Mouse (Mus musculus) adrenal gland, postnatal 36 days (tissue): ENCODE results near the gene Ifnlr1. TPM values are rescaled to one million over a fixed set of nuclear protein-coding genes. Genes with fewer than 3 reads are reported as not detected.

Experiments used
- DNase-seq, 2 experiments: peaks; one replicate each; pipeline ENCODE4 v3.0.0; 2021; ENCODE audit warnings: mixed read lengths in 1 of 2
- total RNA-seq, 2 experiments: library from RNA; stranded (reverse); gene quantifications; 2 replicates each; pipeline ENCODE4 v1.2.3; 2021

Ifnlr1 gene
- total RNA-seq, 2 experiments from 2014 or later = 0.07 to 0.10 TPM

DNA sequence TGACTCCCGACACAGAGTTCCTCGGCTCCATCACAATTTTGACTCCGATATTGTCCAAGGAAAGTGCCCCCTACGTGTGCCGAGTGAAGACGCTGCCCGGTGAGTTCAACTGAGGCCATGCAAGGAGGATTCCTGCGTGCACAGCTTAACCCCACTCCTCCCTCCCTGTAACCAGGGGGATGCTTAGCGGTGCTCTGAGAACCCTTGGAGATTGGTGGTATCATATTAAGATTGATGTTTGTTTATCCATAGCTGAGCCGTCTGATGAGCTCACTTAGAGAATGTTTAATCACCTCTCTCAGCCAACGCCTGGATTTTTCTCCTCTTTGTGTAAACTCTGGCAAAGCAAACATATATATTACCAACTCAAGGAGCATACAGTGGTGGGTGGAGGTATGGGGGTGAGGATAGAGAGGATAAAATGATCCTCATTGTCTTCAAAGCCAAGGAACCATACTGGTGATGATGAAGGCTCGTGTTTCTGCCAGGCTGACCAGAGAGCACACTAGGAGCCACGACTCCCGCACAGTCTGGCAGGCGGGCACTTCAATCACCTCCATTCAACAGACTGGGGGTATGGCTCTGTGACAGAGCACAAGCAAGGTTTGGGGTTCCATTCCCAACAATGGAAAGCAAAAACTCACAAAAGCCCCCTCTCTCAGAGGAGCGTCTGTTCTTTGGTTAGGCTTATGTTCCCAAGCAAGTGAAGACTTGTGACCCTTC lies 58.8 kb downstream of the Ifnlr1 start:
- DNase-seq = no peak

DNA sequence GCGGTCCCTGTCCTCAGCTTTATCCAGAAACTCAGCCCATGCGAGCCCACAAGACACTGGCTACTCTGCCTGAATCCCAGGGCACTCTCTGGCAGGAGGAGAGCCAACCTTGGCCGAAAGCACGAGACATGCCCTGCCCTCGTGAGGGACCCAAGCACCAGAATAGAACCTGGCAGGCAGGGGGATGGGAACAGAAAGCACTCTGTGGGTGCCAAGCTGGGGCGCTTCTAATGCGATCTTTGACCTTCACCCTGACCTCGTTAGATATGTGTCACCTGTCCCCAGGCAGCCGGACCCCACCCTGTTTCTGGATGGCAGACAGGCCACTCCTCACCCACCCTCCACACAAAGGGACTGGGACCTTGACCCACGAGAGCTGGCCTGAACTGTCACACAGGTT lies 59.5 kb downstream of the Ifnlr1 start:
- peak in 1 of 2 experiments; percentile 34 for DNase-seq

DNA sequence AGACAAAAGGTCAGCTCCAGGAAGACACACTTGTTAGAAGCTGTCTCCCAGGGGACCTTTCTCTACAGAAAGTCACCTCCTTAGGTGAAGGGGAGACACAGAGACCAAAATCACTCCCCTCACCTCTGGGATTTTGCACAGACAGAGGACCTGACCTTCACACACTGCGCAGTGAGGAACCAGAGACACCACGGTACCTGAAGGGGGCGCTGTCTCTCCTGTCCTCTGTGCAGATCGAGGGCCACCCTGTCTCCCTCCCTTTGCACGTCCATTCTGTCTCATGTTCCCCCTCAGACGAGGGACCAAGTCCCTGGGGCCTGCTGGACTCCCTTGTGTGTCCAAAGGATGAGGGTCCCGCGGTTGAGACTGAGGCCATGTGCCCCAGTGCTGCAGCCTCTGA lies 64.8 kb downstream of the Ifnlr1 start:
- no peak for DNase-seq

DNA sequence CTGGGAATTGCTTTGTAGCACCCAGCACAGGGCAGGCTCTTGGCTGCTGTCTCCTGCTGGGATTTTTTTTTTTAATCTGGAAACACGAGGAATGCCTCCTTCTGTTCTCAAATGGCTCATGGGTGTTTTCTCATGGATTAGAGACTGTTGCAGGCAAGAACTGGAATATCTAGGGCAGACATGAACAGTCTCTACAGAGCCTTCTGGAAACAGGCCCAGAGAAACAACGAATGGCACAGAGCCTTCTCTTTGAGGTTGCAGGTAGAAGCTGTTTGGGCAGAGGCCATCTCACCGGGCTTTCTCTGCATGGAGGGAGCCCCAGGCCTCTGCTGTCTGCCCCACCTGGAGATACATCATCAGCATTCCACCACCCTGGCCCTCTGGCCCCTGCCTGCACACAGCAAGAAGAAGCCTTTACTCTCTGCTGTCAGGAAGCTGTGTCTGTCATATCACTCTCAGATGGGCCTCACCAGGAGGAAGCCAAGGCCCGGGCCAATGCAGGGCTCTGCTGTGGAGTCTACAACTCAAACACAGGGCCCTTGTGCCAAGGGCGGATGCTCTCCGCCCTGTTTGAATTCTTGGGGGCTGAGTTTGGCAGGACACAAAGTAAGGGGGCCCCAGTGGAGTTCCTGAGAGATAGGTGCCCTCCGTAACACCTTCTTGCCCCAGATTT lies 66.2 kb downstream of the Ifnlr1 start:
- DNase-seq = no peak

DNA sequence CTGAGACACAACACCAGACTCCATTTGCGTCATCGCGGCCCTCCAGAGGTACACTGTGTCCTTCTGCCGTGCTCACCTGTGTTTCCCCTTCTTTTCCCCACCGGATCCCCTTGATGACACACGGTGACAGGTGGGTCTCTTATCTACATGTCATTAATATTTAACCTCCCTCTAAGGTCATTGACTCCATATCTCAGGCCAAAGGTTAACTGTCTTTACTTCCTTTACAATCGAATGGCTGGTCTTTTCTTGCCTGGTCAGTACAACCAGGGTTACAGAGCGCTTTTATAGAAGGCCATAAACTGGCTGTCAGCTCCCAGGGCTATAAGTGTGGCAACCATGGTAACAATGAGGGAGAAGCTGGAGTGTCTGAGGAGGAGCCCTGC lies 66.7 kb downstream of the Ifnlr1 start:
- no peak for DNase-seq

Other genes with a start within 250 kb of the Ifnlr1 start
- gene Stpg1, start 191.5 kb upstream of the Ifnlr1 start, total RNA-seq = under 1 TPM; 0.36 to 0.40 TPM
- gene Nipal3, start 191.2 kb upstream of the Ifnlr1 start, total RNA-seq = 10 to 100 TPM; 11.3 to 21.9 TPM
- gene Grhl3, start 112.7 kb upstream of the Ifnlr1 start, total RNA-seq = not detected
- gene Il22ra1, start 41.9 kb downstream of the Ifnlr1 start, total RNA-seq = 1 to 10 TPM in 1 of 2 experiments, under 1 TPM in 1; 0.17 to 1.9 TPM
- under 1 TPM; 0.16 to 0.33 TPM for gene Myom3, start 73.4 kb downstream of the Ifnlr1 start, total RNA-seq
- gene Srsf10, start 169.5 kb downstream of the Ifnlr1 start, total RNA-seq = 100 to 1,000 TPM in 1 of 2 experiments, 10 to 100 TPM in 1; 82.3 to 120 TPM
- 100 to 1,000 TPM; 104 to 111 TPM for gene Pnrc2, start 187.6 kb downstream of the Ifnlr1 start, total RNA-seq
- gene Cnr2, start 209.1 kb downstream of the Ifnlr1 start, total RNA-seq = 1 to 10 TPM; 1.3 to 1.6 TPM
- gene Fuca1, start 234.4 kb downstream of the Ifnlr1 start, total RNA-seq = 10 to 100 TPM; 84.1 to 87.4 TPM